Comparison of ENCODE assay signal across 10 mouse cellular contexts in genomic region chr9:99097668-99098067, GRCm38 (mm10).
"Had no signal": no experiment of that assay in that cellular context is flagged by ENCODE, and none has a peak within 500 bp of the region (broad histone marks: within the 10 kb centered on the region; RNA-seq: fewer than 3 reads in every experiment).

No protein-coding gene starts in this region.

- H3K4me2 ChIP-seq: limb, embryonic 13.5 days; midbrain, embryonic 11.5 days; midbrain, embryonic 15.5 days; neural tube, embryonic 12.5 days had no signal

- H3K4me3 ChIP-seq: layer of hippocampus, adult 2 months; limb, embryonic 13.5 days; midbrain, embryonic 15.5 days; neural tube, embryonic 12.5 days had no signal

- H3K36me3 ChIP-seq: neural tube, embryonic 12.5 days had no signal

- ATAC-seq: midbrain, embryonic 15.5 days had no signal

- H3K9ac ChIP-seq: limb, embryonic 13.5 days; liver, embryonic 14.5 days; midbrain, embryonic 15.5 days; neural tube, embryonic 12.5 days had no signal

- H3K27ac ChIP-seq: limb, embryonic 13.5 days; liver, embryonic 14.5 days; midbrain, embryonic 15.5 days; neural tube, embryonic 12.5 days had no signal

- H3K27me3 ChIP-seq: limb, embryonic 13.5 days; midbrain, embryonic 15.5 days; neural tube, embryonic 12.5 days had no signal

- DNase-seq: kidney, postnatal 36 days; left cerebral cortex, postnatal 4 days; lung, adult 18-20 months; thymus, postnatal 4 days had no signal

- H3K9me3 ChIP-seq: limb, embryonic 13.5 days; midbrain, embryonic 15.5 days; neural tube, embryonic 12.5 days had no signal

- H3K4me1 ChIP-seq: midbrain, embryonic 15.5 days had no signal
